Mouse (Mus musculus): Measurements from ENCODE around the gene Upf1. TPM values are rescaled to one million over a fixed set of nuclear protein-coding genes. Genes with fewer than 3 reads are reported as not detected.

Upf1 gene
- total RNA-seq, 2 experiments from 2014 or later = 66.0 to 70.0 TPM

DNA sequence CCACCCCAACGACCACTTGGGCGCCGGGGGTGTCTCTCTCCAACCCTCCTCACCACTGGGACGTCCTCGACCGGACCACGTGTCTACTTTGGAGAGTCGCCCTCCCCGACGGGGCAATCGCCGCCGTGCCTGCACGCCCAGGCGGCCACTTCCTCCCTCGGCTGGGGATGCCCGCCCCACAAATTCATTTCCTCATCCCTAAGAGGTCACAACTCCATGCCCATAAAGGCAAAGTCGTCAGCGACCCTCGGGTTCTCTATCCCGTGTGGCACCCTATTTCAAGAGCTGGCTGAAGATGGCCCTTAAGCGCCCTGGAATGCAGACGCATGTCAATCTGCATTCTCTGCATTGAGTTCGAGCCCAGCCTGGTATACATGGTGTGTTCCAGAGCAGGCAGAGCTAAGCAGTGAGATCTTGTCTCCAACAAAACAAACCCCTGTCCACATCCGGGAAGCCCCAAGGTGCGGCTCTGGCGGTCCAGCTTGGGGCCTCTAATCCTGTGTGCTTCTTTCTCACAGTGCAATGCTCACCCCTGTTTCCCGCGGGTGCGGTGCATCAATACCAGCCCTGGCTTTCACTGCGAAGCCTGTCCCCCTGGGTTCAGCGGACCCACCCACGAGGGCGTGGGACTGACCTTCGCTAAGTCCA, 22.3 kb upstream of the Upf1 start:
- no peak for TF ChIP-seq CTCF (IDR thresholded peaks at IDR 0.05)
- intact Hi-C loops (cut with DNase I) = no loop called here
- Histone ChIP-seq H3K27ac (no peak overlapping the region), H3K4me3 (no peak overlapping the region)
- no peak for DNase-seq (ENCODE audit: extremely low spot score in 1 of 2, low spot score in 2 of 2)

GRCm38 (mm10) chr8:70374318-70374927, 21.3 kb upstream of the Upf1 start:
- no peak for DNase-seq (ENCODE audit: extremely low spot score in 1 of 2, low spot score in 2 of 2)
- Histone ChIP-seq H3K4me3 (peak overlapping the region; percentile 13), H3K27ac (no peak overlapping the region)
- TF ChIP-seq CTCF (IDR thresholded peaks at IDR 0.05) = no peak
- intact Hi-C loops (cut with DNase I) = no loop called here

GRCm38 (mm10) chr8:70373397-70374317, 20.6 kb upstream of the Upf1 start, which contains the start of gene Comp:
TSS of gene Comp (plus strand) at chr8:70373558.
- peak within 1 kb of the TSS; percentile 13 for H3K4me3 ChIP-seq
- TF ChIP-seq CTCF (IDR thresholded peaks at IDR 0.05) = no peak
- H3K27ac ChIP-seq = no peak within 1 kb of the TSS
- no peak for DNase-seq (ENCODE audit: extremely low spot score in 1 of 2, low spot score in 2 of 2)
- intact Hi-C loops (cut with DNase I) = no loop called here

GRCm38 (mm10) chr8:70371951-70372350, 18.9 kb upstream of the Upf1 start:
- Histone ChIP-seq H3K27ac (no peak overlapping the region), H3K4me3 (no peak overlapping the region)
- TF ChIP-seq CTCF (IDR thresholded peaks at IDR 0.05) = no peak
- DNase-seq (ENCODE audit: extremely low spot score in 1 of 2, low spot score in 2 of 2) = no peak
- intact Hi-C loops (cut with DNase I) = no loop called here

GRCm38 (mm10) chr8:70370476-70370875, 17.4 kb upstream of the Upf1 start:
- intact Hi-C loops (cut with DNase I) = no loop called here
- Histone ChIP-seq H3K4me3 (no peak overlapping the region), H3K27ac (no peak overlapping the region)
- TF ChIP-seq CTCF (IDR thresholded peaks at IDR 0.05) = no peak
- DNase-seq (ENCODE audit: extremely low spot score in 1 of 2, low spot score in 2 of 2) = no peak

DNA sequence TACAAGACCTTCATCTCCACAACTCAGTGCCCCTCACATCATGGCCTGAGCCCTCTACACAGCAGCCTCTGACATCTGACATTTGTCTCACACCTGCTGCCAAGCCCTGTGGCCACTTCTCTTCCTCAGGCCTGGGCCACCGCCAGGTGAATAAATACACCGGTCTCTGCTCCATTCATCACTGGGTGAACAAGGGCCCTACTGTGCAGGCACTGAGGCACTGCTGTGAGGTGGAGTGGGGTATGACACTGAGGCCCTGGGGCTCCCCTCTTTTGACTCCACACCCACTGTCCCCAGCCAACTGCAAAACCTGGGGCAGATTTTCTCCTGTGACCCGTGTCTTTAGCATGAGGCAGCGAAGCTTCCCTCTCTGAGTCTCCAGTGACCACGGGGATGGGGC, 13.5 kb upstream of the Upf1 start:
- intact Hi-C loops (cut with DNase I) = no loop called here

GRCm38 (mm10) chr8:70364066-70364465, 11.0 kb upstream of the Upf1 start:
- intact Hi-C loops (cut with DNase I) = no loop called here
- no peak for TF ChIP-seq CTCF (IDR thresholded peaks at IDR 0.05)
- Histone ChIP-seq H3K27ac (no peak overlapping the region), H3K4me3 (no peak overlapping the region)
- no peak for DNase-seq (ENCODE audit: extremely low spot score in 1 of 2, low spot score in 2 of 2)

More for the DNA sequence above, 13.5 kb upstream of the Upf1 start:
- Histone ChIP-seq H3K27ac (no peak overlapping the region), H3K4me3 (no peak overlapping the region)
- no peak for TF ChIP-seq CTCF (IDR thresholded peaks at IDR 0.05)
- DNase-seq (ENCODE audit: extremely low spot score in 1 of 2, low spot score in 2 of 2) = no peak

DNA sequence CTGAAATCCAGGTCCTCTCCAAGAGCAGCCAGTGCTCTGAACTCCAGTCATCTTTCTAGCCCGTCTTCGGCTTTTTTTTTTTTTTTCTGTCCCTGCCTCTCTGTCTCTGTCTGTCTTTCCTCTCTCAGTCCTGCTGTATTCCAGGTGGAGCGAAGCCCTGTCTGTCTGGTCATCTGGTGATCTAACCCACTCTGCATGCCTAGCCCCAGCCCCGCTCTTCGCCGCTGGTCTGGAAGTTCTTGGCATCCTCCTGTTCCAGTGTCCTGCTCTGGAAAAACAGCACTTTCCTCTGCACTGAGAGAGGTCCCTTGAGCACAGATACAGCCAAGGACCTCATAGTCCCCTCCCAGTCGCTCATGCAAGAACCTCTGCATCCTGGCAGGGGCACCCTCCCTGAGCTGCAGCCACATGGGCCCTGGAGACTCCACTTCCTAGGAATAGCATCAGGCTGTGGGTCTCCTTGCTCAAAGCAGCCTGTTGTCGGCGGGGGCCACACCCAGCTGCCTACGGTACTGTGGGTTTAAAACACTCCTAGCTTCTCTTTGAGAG, 8.5 kb upstream of the Upf1 start:
- Histone ChIP-seq H3K27ac (no peak overlapping the region), H3K4me3 (no peak overlapping the region)
- TF ChIP-seq CTCF (IDR thresholded peaks at IDR 0.05) = no peak
- DNase-seq (ENCODE audit: extremely low spot score in 1 of 2, low spot score in 2 of 2) = no peak
- intact Hi-C loops (cut with DNase I) = no loop called here

DNA sequence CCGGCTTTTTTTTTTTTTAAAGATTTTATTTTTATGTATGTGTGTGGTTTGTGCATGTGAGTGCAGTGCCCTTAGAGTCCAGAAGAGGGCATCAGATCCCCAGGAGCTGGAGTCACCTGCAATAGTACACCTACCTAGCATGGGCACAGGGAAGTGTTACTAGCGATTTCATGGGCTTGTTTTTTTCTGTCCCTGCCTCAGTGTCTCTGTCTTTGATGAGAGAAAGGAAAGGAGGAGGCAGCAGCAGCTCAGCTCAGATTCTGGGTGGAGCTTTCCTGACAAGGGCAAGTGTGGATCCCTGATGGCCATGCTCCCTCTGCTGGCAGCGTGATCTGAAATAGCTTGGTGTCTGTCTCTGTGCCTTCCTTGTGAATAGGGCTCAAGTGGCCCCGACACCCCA, 7.7 kb upstream of the Upf1 start:
- Histone ChIP-seq H3K4me3 (no peak overlapping the region), H3K27ac (no peak overlapping the region)
- intact Hi-C loops (cut with DNase I) = no loop called here
- no peak for DNase-seq (ENCODE audit: extremely low spot score in 1 of 2, low spot score in 2 of 2)
- peak; percentile 12 for TF ChIP-seq CTCF (IDR thresholded peaks at IDR 0.05)

DNA sequence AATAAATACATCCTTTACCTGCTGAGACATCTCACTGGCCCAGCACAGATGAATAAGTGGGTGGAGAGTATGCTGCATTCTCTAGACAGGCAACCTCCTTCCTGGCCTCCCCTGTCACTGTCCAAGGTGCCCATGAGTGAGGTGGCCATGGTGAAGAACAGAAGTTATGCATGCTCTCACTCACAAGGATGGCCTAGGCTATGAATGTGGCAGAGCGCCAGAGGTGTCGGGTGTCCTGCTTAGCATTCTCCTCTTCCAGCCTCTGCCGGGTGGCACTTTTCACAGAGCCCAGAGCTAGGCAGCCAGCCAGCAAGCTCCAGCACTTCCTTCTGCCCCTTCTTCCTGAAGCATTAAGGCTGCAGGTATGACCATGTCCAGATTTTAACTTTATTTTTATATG, 6.3 kb upstream of the Upf1 start:
- Histone ChIP-seq H3K4me3 (no peak overlapping the region), H3K27ac (no peak overlapping the region)
- DNase-seq (ENCODE audit: extremely low spot score in 1 of 2, low spot score in 2 of 2) = no peak
- intact Hi-C loops (cut with DNase I) = loop anchor here (10.0 kb wide), 1 partner anchor 145 kb away; the partner anchor contains the start of gene Rex1bd
- no peak for TF ChIP-seq CTCF (IDR thresholded peaks at IDR 0.05)

- no peak for TF ChIP-seq CTCF (IDR thresholded peaks at IDR 0.05)
- H3K27ac ChIP-seq = no peak overlapping the region
- no peak for DNase-seq (ENCODE audit: extremely low spot score in 1 of 2, low spot score in 2 of 2)
- no peak overlapping the region for H3K4me3 ChIP-seq
- intact Hi-C loops (cut with DNase I) = loop anchor here (10.0 kb wide), 1 partner anchor 149 kb away; the partner anchor contains the start of gene Rex1bd
Observed at GRCm38 (mm10) chr8:70356111-70356510, 3.0 kb upstream of the Upf1 start.
